ENCODE assay signal across 9 mouse cellular contexts in the genomic region with DNA sequence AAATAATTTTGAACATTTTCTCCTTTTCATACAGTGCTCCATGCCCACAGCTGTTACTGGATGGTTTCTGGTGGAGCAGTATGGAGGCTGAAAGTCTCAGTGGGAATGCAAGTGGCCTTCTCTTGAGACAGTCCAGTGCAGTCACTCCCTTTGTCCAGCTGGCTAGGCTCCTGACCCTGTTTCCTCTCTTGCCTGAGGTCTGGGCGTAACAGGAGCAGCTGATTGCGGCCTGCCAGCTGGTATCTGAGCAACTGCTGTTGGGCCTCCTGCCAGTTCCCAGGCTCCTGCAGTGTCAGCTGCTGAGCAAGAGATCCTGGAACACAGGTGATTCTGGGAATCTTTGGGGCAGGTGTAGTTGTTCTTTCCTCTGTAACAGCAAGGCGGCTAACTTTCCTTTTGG.
DNase-seq lines count a peak whose midpoint lies in the region; ATAC-seq and TF ChIP-seq lines count a peak whose summit lies in the region.
"Had no signal": no experiment of that assay in that cellular context is flagged by ENCODE, and none has a peak within 500 bp of the region (broad histone marks: within the 10 kb centered on the region; RNA-seq: fewer than 3 reads in every experiment).

No protein-coding gene starts in this region.

- TF ChIP-seq POLR2A in liver, adult 2 months (IDR thresholded peaks at IDR 0.05; ENCODE audit: extremely low read depth, insufficient read depth, low read length), result no peak
- no peak for TF ChIP-seq POLR2A in brain, embryonic 14.5 days (IDR thresholded peaks at IDR 0.05; ENCODE audit: borderline replicate concordance, extremely low read depth, insufficient read depth, insufficient read length, poor library complexity, severe bottlenecking)

- no peak overlapping the region for H3K9ac ChIP-seq in liver, adult 2 months (ENCODE audit: low read depth, low read length)
- no peak overlapping the region for H3K9ac ChIP-seq in liver, embryonic 11.5 days (ENCODE audit: low read depth, low read length)
- no peak overlapping the region for H3K9ac ChIP-seq in hindbrain, postnatal 0 days (replicated peaks; ENCODE audit: low read length)
- H3K9ac ChIP-seq: liver, embryonic 14.5 days had no signal

- peak; percentile 86 for DNase-seq in liver, adult 2 months (ENCODE audit: extremely low read depth, low read depth, low spot score)
- no peak for DNase-seq in liver, embryonic 11.5 days (ENCODE audit: low spot score)
- DNase-seq in brain, embryonic 14.5 days (ENCODE audit: low read depth), result peak; percentile 45
- peak; percentile 36 to 62 for DNase-seq in gastrocnemius, adult 8-10 months (ENCODE audit: low spot score in 2 of 2)
- DNase-seq in hindbrain, postnatal 0 days (ENCODE audit: low spot score), result peak; percentile 52
- peak; percentile 9 for DNase-seq in right cerebral cortex, postnatal 14 days
- DNase-seq in spleen, postnatal 4 days (ENCODE audit: low spot score in 2 of 2), result no peak
- no peak for DNase-seq in urinary bladder, postnatal 10 days (ENCODE audit: low spot score)

- 6% methylated on average over 3 of the region's 3 CpGs for WGBS in liver, adult 2 months
- WGBS in liver, embryonic 11.5 days, result 70% methylated on average over 3 of the region's 3 CpGs
- 45% methylated on average over 3 of the region's 3 CpGs for WGBS in hindbrain, postnatal 0 days

- no peaks in the 10 kb centered on the region for H3K36me3 ChIP-seq in liver, adult 2 months (ENCODE audit: control insufficient read depth, insufficient read depth, low read length)
- no peaks in the 10 kb centered on the region for H3K36me3 ChIP-seq in liver, embryonic 11.5 days (ENCODE audit: control insufficient read depth, insufficient read depth, low read length)
- H3K36me3 ChIP-seq in hindbrain, postnatal 0 days (ENCODE audit: insufficient read depth, low read length), result no peaks in the 10 kb centered on the region

- no peak overlapping the region for H3K4me2 ChIP-seq in liver, embryonic 11.5 days
- H3K4me2 ChIP-seq in hindbrain, postnatal 0 days (ENCODE audit: low read depth, low read length), result no peak overlapping the region

- no peaks in the 10 kb centered on the region for H3K79me2 ChIP-seq in liver, adult 2 months (ENCODE audit: control insufficient read depth, insufficient read depth, low read length)

- H3K4me1 ChIP-seq in liver, adult 2 months (ENCODE audit: control insufficient read depth, insufficient read depth, low read length), result no peaks in the 10 kb centered on the region
- H3K4me1 ChIP-seq in liver, embryonic 11.5 days (replicated peaks; ENCODE audit: control insufficient read depth, insufficient read depth, low read length), result no peaks in the 10 kb centered on the region
- H3K4me1 ChIP-seq in hindbrain, postnatal 0 days (ENCODE audit: insufficient read depth, low read length), result no peaks in the 10 kb centered on the region

- H3K9me3 ChIP-seq in liver, embryonic 11.5 days (ENCODE audit: control insufficient read depth, low read length), result no peaks in the 10 kb centered on the region
- H3K9me3 ChIP-seq in hindbrain, postnatal 0 days (ENCODE audit: low read length), result no peaks in the 10 kb centered on the region

- H3K4me3 ChIP-seq in liver, adult 2 months (ENCODE audit: insufficient read depth, low read depth, low read length), result no peak overlapping the region
- H3K4me3 ChIP-seq in liver, embryonic 11.5 days (ENCODE audit: low read depth, low read length), result no peak overlapping the region
- H3K4me3 ChIP-seq in hindbrain, postnatal 0 days (ENCODE audit: low read length), result no peak overlapping the region

- TF ChIP-seq CTCF in liver, adult 2 months (IDR thresholded peaks at IDR 0.05; ENCODE audit: low read depth, low read length), result 0 out of 2 replicates have a peak, but pooled peaks have one; percentile 7
- TF ChIP-seq CTCF in brain, embryonic 14.5 days (IDR thresholded peaks at IDR 0.05; ENCODE audit: borderline replicate concordance, extremely low read depth, insufficient read depth, insufficient read length), result no peak
- no peak for TF ChIP-seq CTCF in hindbrain, postnatal 0 days (IDR thresholded peaks at IDR 0.05; ENCODE audit: low read depth)

- H3K27me3 ChIP-seq in liver, adult 2 months (ENCODE audit: control insufficient read depth, insufficient read depth, low read length), result no peaks in the 10 kb centered on the region
- H3K27me3 ChIP-seq in liver, embryonic 11.5 days (replicated peaks; ENCODE audit: control insufficient read depth, insufficient read depth, low read length), result no peaks in the 10 kb centered on the region
- H3K27me3 ChIP-seq in hindbrain, postnatal 0 days (ENCODE audit: insufficient read depth, low read length), result no peaks in the 10 kb centered on the region

- H3K27ac ChIP-seq in liver, adult 2 months (replicated peaks; ENCODE audit: insufficient read depth, low read depth, low read length), result no peak overlapping the region
- H3K27ac ChIP-seq in liver, embryonic 11.5 days (ENCODE audit: low read depth, low read length), result no peak overlapping the region
- no peak overlapping the region for H3K27ac ChIP-seq in hindbrain, postnatal 0 days
- H3K27ac ChIP-seq: liver, embryonic 14.5 days had no signal

- no peak for ATAC-seq in liver, embryonic 11.5 days (replicated peaks; ENCODE audit: low FRiP score)
- peak; percentile 55; the same call in 1 of the 2 replicates for ATAC-seq in hindbrain, postnatal 0 days

Comparison
In these comparisons a context has a peak if more than half of its experiments do, and no peak if none do; other contexts are left out.
1. DNase-seq: peak in liver, adult 2 months (single experiment), brain, embryonic 14.5 days (single experiment), gastrocnemius, adult 8-10 months (2 of 2), hindbrain, postnatal 0 days (single experiment) and right cerebral cortex, postnatal 14 days (single experiment); none in liver, embryonic 11.5 days (single experiment), spleen, postnatal 4 days (0 of 2) and urinary bladder, postnatal 10 days (single experiment).